Mouse (Mus musculus) T-cell, adult 2 months (primary cell): Measurements from ENCODE around the gene Cdc14a.

Source experiments
- DNase-seq: peaks from one replicate; pipeline ENCODE4 v3.0.0; 2022; ENCODE audit warnings: low spot score

Cdc14a gene

GRCm38 (mm10) chr3:116423353-116424159 is at the start of gene Cdc14a:
Cdc14a (minus strand) TSS chr3:116424032.
- peak; percentile 65 for DNase-seq

- peak; percentile 12 for DNase-seq
These were observed 41.9 kb upstream of the Cdc14a start for GRCm38 (mm10) chr3:116465709-116466108.

GRCm38 (mm10) chr3:116464318-116464717 is 40.5 kb upstream of the Cdc14a start:
- DNase-seq = no peak

GRCm38 (mm10) chr3:116461053-116461452 is 37.2 kb upstream of the Cdc14a start:
- no peak for DNase-seq

GRCm38 (mm10) chr3:116454529-116454928 is 30.7 kb upstream of the Cdc14a start:
- DNase-seq = no peak

DNA sequence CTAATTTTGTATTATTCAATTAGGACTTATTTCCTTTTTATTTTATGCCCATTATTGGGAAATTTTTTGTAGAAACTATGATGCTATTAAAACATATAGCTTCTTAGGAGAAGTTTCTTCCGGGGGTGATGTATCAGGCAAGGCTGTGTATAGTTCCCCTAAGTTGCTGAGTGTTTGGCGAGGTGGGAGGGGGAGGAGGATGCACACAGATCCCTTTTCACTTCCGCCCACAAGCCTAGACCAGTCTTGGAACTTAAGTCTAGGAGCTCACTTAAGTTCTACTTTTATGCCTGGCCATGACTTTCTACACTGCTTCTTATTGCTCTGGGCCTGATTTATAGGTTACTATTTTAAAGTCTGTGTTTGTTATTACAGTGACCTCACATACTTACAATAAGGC is 26.9 kb upstream of the Cdc14a start:
- DNase-seq = no peak

DNA sequence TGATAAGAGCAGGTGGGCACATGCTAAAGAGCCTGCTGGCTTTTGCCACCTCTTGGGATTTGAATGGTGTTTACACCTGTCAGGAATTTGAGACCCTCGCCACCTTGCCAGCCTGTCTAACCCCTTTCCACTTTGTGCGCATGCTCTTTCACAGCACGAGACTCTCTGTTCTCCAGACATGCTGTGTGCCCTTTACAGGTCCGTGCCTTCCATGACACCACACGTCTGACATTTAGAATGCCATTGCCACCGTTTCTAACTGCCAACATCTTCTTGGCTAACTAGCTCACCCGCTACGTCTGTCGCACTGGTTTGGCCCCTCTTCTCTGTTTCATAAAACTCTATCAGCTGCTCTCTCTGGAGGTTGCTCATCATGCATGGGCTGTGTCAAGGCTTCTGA is 20.5 kb upstream of the Cdc14a start:
- no peak for DNase-seq

GRCm38 (mm10) chr3:116442788-116443187 is 19.0 kb upstream of the Cdc14a start:
- no peak for DNase-seq

- DNase-seq = no peak
These were observed 17.8 kb upstream of the Cdc14a start for GRCm38 (mm10) chr3:116441518-116442205.

DNA sequence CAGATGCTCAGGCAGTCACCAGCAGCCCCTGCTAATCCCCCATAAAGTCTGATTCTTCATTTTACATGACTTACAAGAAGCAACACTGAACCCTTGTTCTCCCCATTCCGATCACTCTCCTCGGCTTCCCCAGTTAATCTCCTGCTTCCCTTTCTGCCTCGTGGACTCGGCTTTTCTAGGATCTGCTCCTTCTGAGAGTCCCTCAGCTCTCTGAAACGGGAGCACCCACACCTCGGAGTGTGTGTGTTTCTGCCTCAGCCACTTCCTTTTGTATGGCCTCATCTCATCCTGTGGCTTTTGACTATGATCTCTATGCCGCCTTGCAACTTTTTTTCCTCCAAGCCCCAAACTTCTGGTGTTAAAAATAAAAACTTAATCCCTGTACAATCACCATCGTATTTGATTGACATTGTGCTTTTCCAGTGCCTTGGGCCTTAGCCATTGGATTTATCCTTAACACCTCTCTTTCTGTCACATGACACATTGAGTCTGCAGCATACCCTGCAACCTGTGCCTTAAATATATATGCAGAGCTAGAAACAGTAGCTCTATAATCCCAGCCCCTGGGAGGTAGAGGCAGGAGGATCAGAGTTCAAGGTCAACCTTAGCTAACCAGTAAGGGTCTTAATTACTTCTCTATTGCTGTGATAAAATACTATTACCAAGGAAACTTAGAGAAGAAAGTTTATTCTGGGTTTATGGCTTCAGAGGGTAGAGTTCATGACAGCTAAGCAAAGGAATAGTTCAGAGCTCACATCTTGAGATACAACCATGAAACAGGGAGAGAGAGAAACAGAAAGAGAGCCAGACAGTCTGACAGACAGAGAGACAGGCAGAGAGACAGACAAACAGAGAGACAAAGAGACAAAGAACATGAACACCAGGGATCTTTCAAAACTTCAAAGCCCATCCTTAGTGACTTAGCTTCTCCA is 16.5 kb upstream of the Cdc14a start:
- peak; percentile 25 for DNase-seq

DNA sequence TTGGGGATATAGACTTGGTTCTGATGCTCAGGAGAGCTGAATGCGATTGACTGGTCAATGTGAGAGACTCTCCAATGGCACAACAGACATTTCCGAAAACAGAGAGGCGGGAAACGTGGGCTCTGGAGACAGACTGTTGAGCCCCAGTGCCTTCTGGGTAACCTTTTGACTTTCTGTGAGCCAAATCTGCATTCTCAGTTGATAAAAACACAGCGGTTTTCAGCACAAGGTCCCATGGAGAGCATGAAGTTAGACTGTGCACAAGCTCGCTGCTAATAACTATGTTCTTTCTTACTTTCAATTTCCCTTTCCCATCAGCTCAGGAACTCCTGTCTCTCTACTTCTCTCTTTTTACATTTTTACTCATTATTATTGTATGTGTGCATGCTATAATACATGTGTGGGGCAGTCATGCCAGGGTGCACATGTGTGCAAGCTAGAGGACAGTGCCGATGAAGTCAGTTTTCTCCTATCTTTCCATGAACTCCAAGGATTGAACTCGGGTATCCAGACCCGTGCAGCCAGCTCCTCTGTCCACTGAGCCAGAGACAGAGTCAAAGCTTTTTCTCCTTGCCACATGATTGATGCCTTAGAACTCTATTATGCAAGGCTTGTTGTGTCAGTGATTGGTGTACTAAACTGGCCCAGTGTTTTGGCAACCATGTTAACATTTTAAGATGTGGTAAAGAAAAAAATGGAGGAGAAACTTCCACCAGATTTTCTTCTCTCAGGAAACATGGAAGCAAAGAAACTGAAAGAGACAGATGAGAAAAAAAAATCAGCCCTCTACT is 13.2 kb upstream of the Cdc14a start:
- DNase-seq = no peak

GRCm38 (mm10) chr3:116436113-116436512 is 12.3 kb upstream of the Cdc14a start:
- no peak for DNase-seq

DNA sequence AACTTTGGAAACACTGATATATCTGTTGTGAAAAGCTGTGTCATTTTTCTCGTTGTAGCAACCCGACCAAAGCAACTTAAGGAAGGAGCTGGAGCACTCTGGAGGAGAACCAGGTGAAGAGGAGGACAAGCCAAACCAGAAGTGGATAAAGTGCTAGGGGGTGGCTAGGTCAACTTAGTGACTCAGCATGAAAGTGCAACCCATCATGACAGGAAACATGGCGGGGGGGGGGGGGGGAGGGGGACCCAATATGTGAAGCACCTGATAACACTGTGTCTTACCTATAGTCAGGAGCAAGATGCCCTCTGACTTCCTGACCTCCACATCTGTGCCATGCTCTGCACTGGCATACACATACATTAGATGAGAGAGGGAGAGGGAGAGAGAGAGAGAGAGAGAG is 10.9 kb upstream of the Cdc14a start:
- no peak for DNase-seq

DNA sequence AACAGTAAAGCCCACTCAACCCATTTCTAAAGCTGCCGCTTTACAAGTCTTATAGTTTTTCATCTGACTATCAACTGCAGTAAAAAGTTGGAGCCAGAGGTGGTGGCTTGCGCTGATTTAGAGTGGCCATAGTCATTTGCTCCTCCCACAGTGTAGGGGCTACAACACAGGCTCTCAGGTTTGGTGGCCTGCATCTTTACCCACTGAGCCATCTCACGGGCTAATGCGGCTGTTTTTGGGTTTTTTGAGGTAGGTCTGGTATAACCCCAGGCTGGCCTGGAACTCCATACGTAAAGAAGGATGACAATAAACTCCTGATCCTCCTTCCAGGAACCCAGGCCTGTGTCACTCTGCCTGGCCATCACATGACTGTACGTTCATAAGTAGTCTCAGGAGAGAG is 2.1 kb upstream of the Cdc14a start:
- no peak for DNase-seq

- DNase-seq = peak; percentile 82
These were observed 1.1 kb upstream of the Cdc14a start for GRCm38 (mm10) chr3:116424973-116425284.

GRCm38 (mm10) chr3:116424160-116424972 is 534 bp upstream of the Cdc14a start:
- DNase-seq = no peak

GRCm38 (mm10) chr3:116422795-116423352 is 958 bp downstream of the Cdc14a start:
- peak; percentile 73 for DNase-seq

GRCm38 (mm10) chr3:116422074-116422473 is 1.8 kb downstream of the Cdc14a start:
- DNase-seq = no peak

DNA sequence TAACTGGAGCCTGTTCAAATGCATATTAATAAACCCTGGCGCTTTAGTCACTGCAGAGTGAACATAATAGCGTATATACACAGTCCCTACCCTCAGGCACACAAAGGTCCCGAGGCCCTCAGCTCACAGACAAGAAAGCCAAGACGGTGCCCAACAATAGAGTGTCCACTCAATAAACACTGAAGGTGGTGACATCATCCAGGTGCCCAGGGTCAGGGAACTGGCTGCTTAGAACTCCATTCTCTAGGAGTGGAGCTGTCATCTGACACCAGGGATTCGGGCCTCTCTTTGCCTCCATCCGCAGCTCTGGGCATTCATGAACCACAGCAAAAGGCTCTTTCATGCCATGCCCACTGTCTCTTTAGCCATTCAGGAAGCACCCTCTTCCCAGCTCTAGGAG is 2.7 kb downstream of the Cdc14a start:
- DNase-seq = no peak

- DNase-seq = no peak
These were observed 4.0 kb downstream of the Cdc14a start for GRCm38 (mm10) chr3:116419791-116420190.

DNA sequence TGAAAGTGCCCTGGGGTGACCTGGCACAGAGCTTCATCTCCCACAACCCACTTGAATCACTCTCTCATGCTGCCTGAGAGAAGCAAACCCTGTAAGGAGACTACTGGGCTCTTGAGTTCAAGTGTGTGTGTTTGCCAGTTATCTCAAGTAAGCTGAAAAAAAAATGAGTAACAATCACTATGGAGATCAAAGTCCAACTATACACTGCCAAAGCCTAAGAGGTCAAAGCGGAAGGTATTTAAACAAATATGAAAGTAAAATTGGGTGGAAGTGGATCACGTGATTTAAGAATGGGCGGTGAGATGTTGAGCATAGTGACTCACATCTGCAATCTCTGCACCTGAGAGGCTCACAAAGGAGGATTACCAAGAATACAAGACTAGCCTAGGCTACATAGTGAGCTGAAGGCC is 9.4 kb downstream of the Cdc14a start:
- no peak for DNase-seq
